Comparison of ENCODE assay signal across 8 mouse cellular contexts in the genomic region with DNA sequence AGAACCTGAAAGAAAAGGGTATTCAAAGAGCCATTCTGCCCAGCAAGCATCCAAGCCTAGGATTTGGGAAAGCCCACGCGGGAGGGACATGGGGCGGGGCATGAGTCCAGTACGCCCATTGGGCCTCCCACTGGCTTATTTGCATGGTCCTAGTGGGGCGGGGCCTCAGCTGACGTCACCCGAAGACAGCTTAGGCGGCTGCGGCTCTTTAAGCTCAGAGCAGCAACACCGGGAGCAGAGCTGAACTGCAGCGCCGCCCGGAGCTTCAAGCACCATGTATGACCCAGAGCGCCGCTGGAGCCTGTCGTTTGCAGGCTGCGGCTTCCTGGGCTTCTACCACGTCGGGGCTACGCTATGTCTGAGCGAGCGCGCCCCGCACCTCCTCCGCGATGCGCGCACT. TPM values are rescaled to one million over a fixed set of nuclear protein-coding genes. Genes with fewer than 3 reads are reported as not detected.
DNase-seq lines count a peak whose midpoint lies in the region; ATAC-seq and TF ChIP-seq lines count a peak whose summit lies in the region.

Gene Pnpla3, plus strand, starts transcription at position 238 of the 400 bp plus-strand sequence.

- peak; percentile 14 for DNase-seq in 3T3-L1 (ENCODE audit: low read depth, low spot score)
- peak; percentile 94 for DNase-seq in brain, embryonic 18.5 days (ENCODE audit: low read depth, low spot score)
- DNase-seq in heart, embryonic 10.5 days (ENCODE audit: low spot score) = peak; percentile 98
- peak; percentile 98 for DNase-seq in limb, embryonic 14.5 days (ENCODE audit: low spot score)
- DNase-seq in midbrain, postnatal 0 days (ENCODE audit: low spot score) = peak; percentile 98
- DNase-seq in spleen, postnatal 14 days (ENCODE audit: low spot score in 2 of 2) = peak; percentile 39 to 44

- H3K9me3 ChIP-seq in erythroblast, embryonic 14.5 days (ENCODE audit: control insufficient read depth, low read length) = no peaks in the 10 kb centered on the region
- no peaks in the 10 kb centered on the region for H3K9me3 ChIP-seq in heart, embryonic 10.5 days
- no peaks in the 10 kb centered on the region for H3K9me3 ChIP-seq in kidney, embryonic 14.5 days (ENCODE audit: control insufficient read depth, low read length)
- no peaks in the 10 kb centered on the region for H3K9me3 ChIP-seq in limb, embryonic 14.5 days (ENCODE audit: control insufficient read depth, low read length)
- no peaks in the 10 kb centered on the region for H3K9me3 ChIP-seq in midbrain, postnatal 0 days (ENCODE audit: low read length)

- no peaks in the 10 kb centered on the region for H3K36me3 ChIP-seq in erythroblast, embryonic 14.5 days (ENCODE audit: control insufficient read depth)
- H3K36me3 ChIP-seq in heart, embryonic 10.5 days = no peaks in the 10 kb centered on the region
- no peaks in the 10 kb centered on the region for H3K36me3 ChIP-seq in kidney, embryonic 14.5 days (ENCODE audit: control insufficient read depth, insufficient read depth, low read length)
- H3K36me3 ChIP-seq in limb, embryonic 14.5 days (ENCODE audit: control insufficient read depth, insufficient read depth, low read length) = no peaks in the 10 kb centered on the region
- no peaks in the 10 kb centered on the region for H3K36me3 ChIP-seq in midbrain, postnatal 0 days (ENCODE audit: insufficient read depth, low read length)

- peak within 1 kb of the TSS; percentile 98 for H3K4me2 ChIP-seq in kidney, embryonic 14.5 days (replicated peaks; ENCODE audit: low read depth, low read length)
- H3K4me2 ChIP-seq in limb, embryonic 14.5 days (replicated peaks; ENCODE audit: low read depth, low read length, severe bottlenecking) = peak within 1 kb of the TSS; percentile 93
- peak within 1 kb of the TSS; percentile 73 for H3K4me2 ChIP-seq in midbrain, postnatal 0 days (ENCODE audit: low read depth, low read length, poor library complexity, severe bottlenecking)

- H3K27me3 ChIP-seq in erythroblast, embryonic 14.5 days (ENCODE audit: control insufficient read depth) = peaks cover 30% of the 10 kb centered on the region
- H3K27me3 ChIP-seq in heart, embryonic 10.5 days (ENCODE audit: insufficient read depth, poor library complexity, severe bottlenecking) = peaks cover 18% of the 10 kb centered on the region; the same call in 1 of the 2 replicates
- H3K27me3 ChIP-seq in kidney, embryonic 14.5 days (ENCODE audit: control insufficient read depth, insufficient read depth, low read length) = peaks cover 10% of the 10 kb centered on the region
- H3K27me3 ChIP-seq in limb, embryonic 14.5 days (ENCODE audit: control insufficient read depth, insufficient read depth, low read length) = peaks cover 14% of the 10 kb centered on the region; the same call in 1 of the 2 replicates
- no peaks in the 10 kb centered on the region for H3K27me3 ChIP-seq in midbrain, postnatal 0 days (ENCODE audit: insufficient read depth, low read length)

- TF ChIP-seq POLR2A in limb, embryonic 14.5 days (IDR thresholded peaks at IDR 0.05; ENCODE audit: borderline replicate concordance, extremely low read depth, insufficient read depth, insufficient read length) = no peak

- H3K4me1 ChIP-seq in erythroblast, embryonic 14.5 days (ENCODE audit: control insufficient read depth) = peaks cover 13% of the 10 kb centered on the region
- peaks cover 19% of the 10 kb centered on the region for H3K4me1 ChIP-seq in heart, embryonic 10.5 days
- peaks cover 13% of the 10 kb centered on the region for H3K4me1 ChIP-seq in kidney, embryonic 14.5 days (ENCODE audit: control insufficient read depth, insufficient read depth, low read length)
- peaks cover 10% of the 10 kb centered on the region for H3K4me1 ChIP-seq in limb, embryonic 14.5 days (ENCODE audit: control insufficient read depth, insufficient read depth, low read length)
- 0 out of 2 replicates have a peak, but pooled peaks cover 4% of the 10 kb centered on the region for H3K4me1 ChIP-seq in midbrain, postnatal 0 days (ENCODE audit: insufficient read depth, low read length)

- H3K4me3 ChIP-seq in erythroblast, embryonic 14.5 days (replicated peaks) = peak within 1 kb of the TSS; percentile 55
- peak within 1 kb of the TSS; percentile 65 for H3K4me3 ChIP-seq in heart, embryonic 10.5 days
- peak within 1 kb of the TSS; percentile 49 for H3K4me3 ChIP-seq in kidney, embryonic 14.5 days (ENCODE audit: low read length)
- H3K4me3 ChIP-seq in limb, embryonic 14.5 days (replicated peaks; ENCODE audit: low read length) = peak within 1 kb of the TSS; percentile 50
- H3K4me3 ChIP-seq in midbrain, postnatal 0 days (ENCODE audit: low read depth, low read length) = peak within 1 kb of the TSS; percentile 58

- peak; percentile 99 for ATAC-seq in kidney, embryonic 14.5 days (ENCODE audit: low FRiP score, low TSS enrichment)
- peak; percentile 99 for ATAC-seq in limb, embryonic 14.5 days (ENCODE audit: low FRiP score, low read depth)
- peak; percentile 96 for ATAC-seq in midbrain, postnatal 0 days (ENCODE audit: low FRiP score)

- under 1% methylated on average over 28 of the region's 28 CpGs for WGBS in heart, embryonic 10.5 days
- 1% methylated on average over 28 of the region's 28 CpGs for WGBS in kidney, embryonic 14.5 days
- WGBS in limb, embryonic 14.5 days = under 1% methylated on average over 28 of the region's 28 CpGs
- 0% methylated on average over 28 of the region's 28 CpGs for WGBS in midbrain, postnatal 0 days

- peak within 1 kb of the TSS; percentile 48; the same call in 1 of the 2 replicates for H3K27ac ChIP-seq in heart, embryonic 10.5 days
- no peak within 1 kb of the TSS for H3K27ac ChIP-seq in kidney, embryonic 14.5 days (ENCODE audit: low read depth, low read length)
- no peak within 1 kb of the TSS for H3K27ac ChIP-seq in limb, embryonic 14.5 days (replicated peaks; ENCODE audit: low read depth, low read length)
- H3K27ac ChIP-seq in midbrain, postnatal 0 days (ENCODE audit: low read depth, low read length) = peak within 1 kb of the TSS; percentile 77

- TF ChIP-seq CTCF in midbrain, postnatal 0 days (IDR thresholded peaks at IDR 0.05) = peak; percentile 60

- peak within 1 kb of the TSS; percentile 51; the same call in 1 of the 2 replicates for H3K9ac ChIP-seq in kidney, embryonic 14.5 days (ENCODE audit: low read depth, low read length)
- peak within 1 kb of the TSS; percentile 25; the same call in 1 of the 2 replicates for H3K9ac ChIP-seq in limb, embryonic 14.5 days (ENCODE audit: low read depth, low read length, severe bottlenecking)
- peak within 1 kb of the TSS; percentile 75 for H3K9ac ChIP-seq in midbrain, postnatal 0 days (replicated peaks; ENCODE audit: low read length, poor library complexity, severe bottlenecking)

RNA-seq across cellular contexts. Expression of gene Pnpla3, which starts in this region (rescaled TPM):
- not detected in 2 replicates for polyA plus RNA-seq in erythroblast, embryonic 14.5 days (2012)
- polyA plus RNA-seq in heart, embryonic 10.5 days (2016; fragmentation: Nextera tagmentation; extraction: Ambion mirVana) = 0.51 and 0.68 TPM in 2 replicates
- polyA plus RNA-seq in kidney, embryonic 14.5 days (2014; fragmentation: Nextera tagmentation; extraction: Ambion mirVana) = 0.14 and 0.49 TPM in 2 replicates
- polyA plus RNA-seq in limb, embryonic 14.5 days (2012; rRNA removed) = 1.6 and 1.8 TPM in 2 replicates
- polyA plus RNA-seq in limb, embryonic 14.5 days (2014; fragmentation: Nextera tagmentation; extraction: Ambion mirVana) = 0.15 and 0.28 TPM in 2 replicates
- total RNA-seq in midbrain, postnatal 0 days (2014; rRNA removed) = 6.9 and 7.3 TPM in 2 replicates
- 5.1 and 5.4 TPM in 2 replicates for polyA plus RNA-seq in midbrain, postnatal 0 days (2015; fragmentation: Nextera tagmentation; extraction: Ambion mirVana)

Comparison
In these comparisons a context has a peak if more than half of its experiments do, and no peak if none do; other contexts are left out.
1. Peak in DNase-seq, H3K4me3 ChIP-seq and H3K27ac ChIP-seq in heart, embryonic 10.5 days; RNA of the gene not detected or under 1 TPM.
2. Peak in ATAC-seq, H3K4me3 ChIP-seq, H3K9ac ChIP-seq and H3K4me2 ChIP-seq in kidney, embryonic 14.5 days; RNA of the gene not detected or under 1 TPM.
3. DNase-seq: peak in every context shown above with its lines; median percentile 98 in heart, embryonic 10.5 days; 98 in limb, embryonic 14.5 days; 98 in midbrain, postnatal 0 days; 94 in brain, embryonic 18.5 days; 42 in spleen, postnatal 14 days; 14 in 3T3-L1.
4. H3K9ac ChIP-seq: peak in every context shown above with its lines; median percentile 75 in midbrain, postnatal 0 days; 51 in kidney, embryonic 14.5 days; 25 in limb, embryonic 14.5 days.